Mouse (Mus musculus) thymus, adult 2 months (tissue): ENCODE measurements at regions not wholly inside any gene's neighbourhood (a gene's known extent, or its start where the extent isn't known, plus 50 kb on each side); places are given as distances from the start of the nearest gene placed in this dataset.

Experiments
- CTCF ChIP-seq: fragments of 200-500 bp; IDR thresholded peaks from 2 replicates; pipeline ENCODE4 v1.5.1; 2012; ENCODE audit warnings: mild to moderate bottlenecking, control low read depth, low read length, moderate library complexity, borderline replicate concordance; ENCODE audit not compliant: control insufficient read depth, poor library complexity, insufficient read depth; ENCODE audit errors: extremely low read depth
- POLR2A ChIP-seq: fragments of 200-500 bp; IDR thresholded peaks from 2 replicates; pipeline ENCODE4 v1.6.1; 2012; ENCODE audit warnings: mild to moderate bottlenecking, low read length, control low read depth, moderate library complexity; ENCODE audit not compliant: control insufficient read depth, poor library complexity, insufficient read depth; ENCODE audit errors: extremely low read depth

GRCm38 (mm10) chr8:26380668-26381067 is 261.3 kb downstream of the Gm45692 start:
- TF ChIP-seq CTCF = no peak
- TF ChIP-seq POLR2A = no peak
